Mouse (Mus musculus) bone marrow macrophage, adult 2 months (primary cell): Measurements from ENCODE around the gene Erich3.

ENCODE experiments used
- CTCF ChIP-seq: IDR thresholded peaks from 2 replicates; pipeline ENCODE4 v1.5.1; 2012; ENCODE audit warnings: low read depth, mild to moderate bottlenecking, low read length, moderate library complexity
- POLR2A ChIP-seq: IDR thresholded peaks from 2 replicates; pipeline ENCODE4 v1.6.1; 2012; ENCODE audit warnings: mild to moderate bottlenecking, low read depth, low read length, borderline replicate concordance

DNA sequence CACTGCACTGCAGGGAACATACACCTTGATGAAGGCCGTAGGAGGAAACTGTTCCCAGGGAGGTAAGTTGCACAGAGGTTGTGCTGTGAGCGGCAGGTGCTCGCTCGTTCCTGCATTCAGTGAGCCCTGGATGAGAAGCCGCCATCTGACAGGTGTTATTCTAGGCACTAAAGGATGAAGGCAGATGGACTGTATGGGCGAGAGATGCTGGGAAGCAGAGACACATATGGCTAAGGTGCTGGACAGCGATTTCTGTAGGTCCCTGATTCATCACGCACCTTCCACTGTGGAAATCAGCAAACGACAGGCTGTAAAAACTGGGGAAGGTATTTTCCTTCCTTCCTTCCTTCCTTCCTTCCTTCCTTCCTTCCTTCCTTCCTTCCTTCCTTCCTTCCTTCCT lies 148.2 kb downstream of the Erich3 start:
- TF ChIP-seq POLR2A (no peak), CTCF (no peak)
